Mouse (Mus musculus) lung, embryonic 16.5 days (tissue): ENCODE data around the gene Mybpc1. TPM values are rescaled to one million over a fixed set of nuclear protein-coding genes. Genes with fewer than 3 reads are reported as not detected.

Experiments used
- ATAC-seq: fragments of 200-750 bp; cut with Nextera tagmentation; 2 replicates; pipeline ENCODE4 v1.8.0; 2017; ENCODE audit warnings: low read depth, mild to moderate bottlenecking, moderate library complexity
- H3K27ac ChIP-seq: fragments of 300-500 bp; sonication (generic); 2 replicates; pipeline ENCODE4 v1.5.1; 2014; ENCODE audit warnings: mild to moderate bottlenecking, control low read depth, low read length
- H3K27me3 ChIP-seq: fragments of 300-500 bp; sonication (generic); 2 replicates; pipeline ENCODE4 v1.6.1; 2014; ENCODE audit warnings: low read depth, low read length, mixed read lengths; ENCODE audit not compliant: control insufficient read depth, insufficient read depth
- H3K36me3 ChIP-seq: fragments of 300-500 bp; sonication (generic); 2 replicates; pipeline ENCODE4 v1.6.1; 2014; ENCODE audit warnings: low read length; ENCODE audit not compliant: control insufficient read depth, insufficient read depth
- H3K4me1 ChIP-seq: fragments of 300-500 bp; sonication (generic); replicated peaks from 2 replicates; pipeline ENCODE4 v1.6.1; 2014; ENCODE audit warnings: low read length, mixed read lengths; ENCODE audit not compliant: control insufficient read depth, insufficient read depth
- H3K4me2 ChIP-seq: fragments of 300-500 bp; sonication (generic); 2 replicates; pipeline ENCODE4 v1.6.1; 2014; ENCODE audit warnings: low read depth, low read length, control low read depth
- H3K4me3 ChIP-seq: fragments of 300-500 bp; sonication (generic); 2 replicates; pipeline ENCODE4 v1.5.1; 2014; ENCODE audit warnings: mild to moderate bottlenecking, low read length, control low read depth
- H3K9ac ChIP-seq: fragments of 300-500 bp; sonication (generic); 2 replicates; pipeline ENCODE4 v1.6.1; 2014; ENCODE audit warnings: low read length, control low read depth
- H3K9me3 ChIP-seq: fragments of 300-500 bp; sonication (generic); 2 replicates; pipeline ENCODE4 v1.6.1; 2016; ENCODE audit warnings: low read length; ENCODE audit not compliant: control insufficient read depth
- whole genome bisulfite sequencing: fragments of 180-500 bp; shearing (Covaris S2); extraction: QIAGEN DNeasy Blood & Tissue Kit; methylation state at CpG from one replicate; pipeline ENCODE4 v1.1.7; 2014; 5-methylcytosine and 5-hydroxymethylcytosine counted together
- polyA plus RNA-seq: library from polyadenylated mRNA; unstranded; fragments of >200 nt; fragmentation: Nextera tagmentation; extraction: Ambion mirVana; gene quantifications from 2 replicates; pipeline ENCODE4 v1.2.1, GENCODE M21; 2015

Mybpc1 gene
- polyA plus RNA-seq, 1 experiment from 2014 or later = 7.5 TPM

DNA sequence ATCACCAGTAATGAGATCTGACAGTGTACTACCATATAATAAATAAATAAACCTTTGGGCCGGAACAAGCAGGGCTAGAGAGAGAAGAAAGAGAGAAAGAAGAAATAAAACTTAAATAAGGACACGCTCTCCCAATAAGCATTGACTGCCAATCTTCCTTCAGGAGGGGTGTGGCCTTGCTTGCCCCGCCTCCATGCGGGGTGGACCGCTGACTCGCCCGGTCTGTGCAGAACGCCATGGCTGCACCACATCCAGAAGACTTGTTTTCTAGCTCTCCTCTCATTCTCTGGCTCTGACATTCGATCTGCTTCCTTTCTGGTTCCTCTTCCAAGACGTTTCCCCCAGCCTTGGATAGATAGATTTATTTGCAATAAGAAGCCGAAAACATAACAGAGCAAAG lies 8.1 kb upstream of the Mybpc1 start:
- no peaks in the 10 kb centered on the region for H3K27me3 ChIP-seq
- no peak for ATAC-seq
- no peak overlapping the region for H3K4me2 ChIP-seq
- H3K9ac ChIP-seq = no peak overlapping the region
- no peak overlapping the region for H3K27ac ChIP-seq
- WGBS = 77% methylated on average over 11 of the region's 11 CpGs
- H3K4me3 ChIP-seq = no peak overlapping the region
- H3K4me1 ChIP-seq = no peaks in the 10 kb centered on the region
- H3K9me3 ChIP-seq = no peaks in the 10 kb centered on the region; the same call in 1 of the 2 replicates
- H3K36me3 ChIP-seq = no peaks in the 10 kb centered on the region

- no peaks in the 10 kb centered on the region; the same call in 1 of the 2 replicates for H3K27me3 ChIP-seq
- no peak overlapping the region for H3K9ac ChIP-seq
- no peak for ATAC-seq
- H3K4me1 ChIP-seq = no peaks in the 10 kb centered on the region
- WGBS = 71% methylated on average over 7 of the region's 7 CpGs
- no peaks in the 10 kb centered on the region for H3K36me3 ChIP-seq
- H3K4me2 ChIP-seq = no peak overlapping the region
- no peak overlapping the region for H3K27ac ChIP-seq
- H3K9me3 ChIP-seq = no peaks in the 10 kb centered on the region; the same call in 1 of the 2 replicates
- H3K4me3 ChIP-seq = no peak overlapping the region
Measured at GRCm38 (mm10) chr10:88606686-88607085, 1.7 kb upstream of the Mybpc1 start.

- Histone ChIP-seq H3K27ac (no peak overlapping the region), H3K4me2 (no peak overlapping the region), H3K9me3 (no peaks in the 10 kb centered on the region; the same call in 1 of the 2 replicates), H3K4me1 (no peaks in the 10 kb centered on the region), H3K36me3 (no peaks in the 10 kb centered on the region), H3K27me3 (no peaks in the 10 kb centered on the region; the same call in 1 of the 2 replicates), H3K9ac (no peak overlapping the region), H3K4me3 (no peak overlapping the region)
- WGBS = 79% methylated on average over 8 of the region's 8 CpGs
- no peak for ATAC-seq
Measured at GRCm38 (mm10) chr10:88606065-88606464, 1.1 kb upstream of the Mybpc1 start.

DNA sequence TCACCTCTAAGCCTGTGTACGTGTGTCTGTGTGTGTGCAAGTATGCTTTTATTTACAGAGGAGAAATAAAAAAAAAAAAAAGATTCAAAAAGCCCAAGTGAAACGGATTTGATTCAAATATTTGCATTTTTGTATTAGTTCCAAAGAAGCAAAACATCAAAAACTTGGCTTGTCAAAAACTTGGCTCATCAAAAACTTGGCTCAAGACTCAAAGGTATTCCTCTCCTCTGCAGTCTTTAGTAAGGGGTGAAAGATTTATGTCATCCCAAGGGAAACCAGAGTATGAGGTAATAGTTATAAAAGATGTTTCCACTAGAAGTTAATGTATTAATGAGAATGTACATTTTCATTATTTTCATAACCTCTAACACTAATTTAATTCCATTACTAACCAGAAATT lies 1.2 kb downstream of the Mybpc1 start:
- WGBS = 22% methylated on average over 2 of the region's 2 CpGs
- Histone ChIP-seq H3K4me2 (no peak overlapping the region), H3K4me3 (no peak overlapping the region), H3K36me3 (no peaks in the 10 kb centered on the region), H3K27ac (no peak overlapping the region), H3K9me3 (no peaks in the 10 kb centered on the region), H3K4me1 (no peaks in the 10 kb centered on the region), H3K9ac (no peak overlapping the region), H3K27me3 (no peaks in the 10 kb centered on the region; the same call in 1 of the 2 replicates)
- no peak for ATAC-seq

- no peak overlapping the region for H3K4me3 ChIP-seq
- 37% methylated on average over 5 of the region's 5 CpGs for WGBS
- H3K27ac ChIP-seq = no peak overlapping the region
- no peak overlapping the region for H3K9ac ChIP-seq
- no peaks in the 10 kb centered on the region for H3K36me3 ChIP-seq
- no peaks in the 10 kb centered on the region for H3K4me1 ChIP-seq
- ATAC-seq = no peak
- no peaks in the 10 kb centered on the region; the same call in 1 of the 2 replicates for H3K27me3 ChIP-seq
- no peak overlapping the region for H3K4me2 ChIP-seq
- H3K9me3 ChIP-seq = no peaks in the 10 kb centered on the region
Measured at GRCm38 (mm10) chr10:88603256-88603655, 1.7 kb downstream of the Mybpc1 start.

DNA sequence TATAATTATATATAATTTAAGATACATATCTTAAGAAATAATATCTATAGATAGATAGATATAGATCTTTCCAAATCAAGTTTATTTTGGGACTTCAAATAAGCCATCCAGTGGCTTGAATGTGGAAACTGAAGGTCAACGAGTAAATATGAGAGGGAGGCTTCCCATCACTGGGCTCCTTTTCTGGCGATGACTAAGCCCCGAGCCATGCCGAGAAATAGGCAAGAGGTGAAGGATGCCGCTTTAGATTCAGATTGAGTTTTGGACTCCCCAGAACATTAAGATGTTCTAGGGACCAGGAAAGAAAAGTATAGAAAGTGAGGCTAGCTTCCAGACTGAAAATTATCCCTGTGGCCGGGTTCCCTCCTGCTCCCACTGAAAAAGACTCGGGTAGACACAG lies 4.4 kb downstream of the Mybpc1 start:
- H3K4me2 ChIP-seq = no peak overlapping the region
- WGBS = 85% methylated on average over 7 of the region's 7 CpGs
- H3K27me3 ChIP-seq = no peaks in the 10 kb centered on the region; the same call in 1 of the 2 replicates
- H3K9me3 ChIP-seq = no peaks in the 10 kb centered on the region
- H3K27ac ChIP-seq = no peak overlapping the region
- no peak overlapping the region for H3K4me3 ChIP-seq
- no peaks in the 10 kb centered on the region for H3K4me1 ChIP-seq
- ATAC-seq = no peak
- H3K36me3 ChIP-seq = no peaks in the 10 kb centered on the region
- H3K9ac ChIP-seq = no peak overlapping the region

GRCm38 (mm10) chr10:88592316-88592715 lies 12.6 kb downstream of the Mybpc1 start:
- H3K27ac ChIP-seq = no peak overlapping the region
- ATAC-seq = no peak

GRCm38 (mm10) chr10:88591042-88591441 lies 13.9 kb downstream of the Mybpc1 start:
- H3K36me3 ChIP-seq = no peaks in the 10 kb centered on the region
- no peak overlapping the region for H3K4me3 ChIP-seq
- H3K27ac ChIP-seq = no peak overlapping the region
- no peaks in the 10 kb centered on the region for H3K27me3 ChIP-seq
- H3K4me1 ChIP-seq = no peaks in the 10 kb centered on the region
- no peaks in the 10 kb centered on the region for H3K9me3 ChIP-seq
- H3K9ac ChIP-seq = no peak overlapping the region
- no peak for ATAC-seq
- 56% methylated on average over 12 of the region's 12 CpGs for WGBS
- no peak overlapping the region for H3K4me2 ChIP-seq

More at GRCm38 (mm10) chr10:88592316-88592715, 12.6 kb downstream of the Mybpc1 start:
- Histone ChIP-seq H3K4me2 (no peak overlapping the region), H3K27me3 (no peaks in the 10 kb centered on the region), H3K9ac (no peak overlapping the region), H3K36me3 (no peaks in the 10 kb centered on the region), H3K9me3 (no peaks in the 10 kb centered on the region), H3K4me3 (no peak overlapping the region), H3K4me1 (no peaks in the 10 kb centered on the region)
- WGBS = 92% methylated on average over 4 of the region's 4 CpGs

- H3K9ac ChIP-seq = no peak overlapping the region
- H3K4me2 ChIP-seq = no peak overlapping the region
- H3K4me3 ChIP-seq = no peak overlapping the region
- no peaks in the 10 kb centered on the region for H3K4me1 ChIP-seq
- no peaks in the 10 kb centered on the region for H3K27me3 ChIP-seq
- 77% methylated on average over 11 of the region's 11 CpGs for WGBS
- H3K9me3 ChIP-seq = no peaks in the 10 kb centered on the region
- H3K36me3 ChIP-seq = no peaks in the 10 kb centered on the region
- H3K27ac ChIP-seq = no peak overlapping the region
- no peak for ATAC-seq
Measured at GRCm38 (mm10) chr10:88584469-88584868, 20.5 kb downstream of the Mybpc1 start.

GRCm38 (mm10) chr10:88580786-88581185 lies 24.2 kb downstream of the Mybpc1 start:
- H3K4me3 ChIP-seq = no peak overlapping the region
- H3K27me3 ChIP-seq = no peaks in the 10 kb centered on the region
- 80% methylated on average over 5 of the region's 5 CpGs for WGBS
- ATAC-seq = no peak
- H3K36me3 ChIP-seq = no peaks in the 10 kb centered on the region
- H3K4me2 ChIP-seq = no peak overlapping the region
- H3K9me3 ChIP-seq = no peaks in the 10 kb centered on the region
- no peaks in the 10 kb centered on the region for H3K4me1 ChIP-seq
- H3K9ac ChIP-seq = no peak overlapping the region
- no peak overlapping the region for H3K27ac ChIP-seq
